Comparison of ENCODE assay signal across 18 mouse cellular contexts in the genomic region with DNA sequence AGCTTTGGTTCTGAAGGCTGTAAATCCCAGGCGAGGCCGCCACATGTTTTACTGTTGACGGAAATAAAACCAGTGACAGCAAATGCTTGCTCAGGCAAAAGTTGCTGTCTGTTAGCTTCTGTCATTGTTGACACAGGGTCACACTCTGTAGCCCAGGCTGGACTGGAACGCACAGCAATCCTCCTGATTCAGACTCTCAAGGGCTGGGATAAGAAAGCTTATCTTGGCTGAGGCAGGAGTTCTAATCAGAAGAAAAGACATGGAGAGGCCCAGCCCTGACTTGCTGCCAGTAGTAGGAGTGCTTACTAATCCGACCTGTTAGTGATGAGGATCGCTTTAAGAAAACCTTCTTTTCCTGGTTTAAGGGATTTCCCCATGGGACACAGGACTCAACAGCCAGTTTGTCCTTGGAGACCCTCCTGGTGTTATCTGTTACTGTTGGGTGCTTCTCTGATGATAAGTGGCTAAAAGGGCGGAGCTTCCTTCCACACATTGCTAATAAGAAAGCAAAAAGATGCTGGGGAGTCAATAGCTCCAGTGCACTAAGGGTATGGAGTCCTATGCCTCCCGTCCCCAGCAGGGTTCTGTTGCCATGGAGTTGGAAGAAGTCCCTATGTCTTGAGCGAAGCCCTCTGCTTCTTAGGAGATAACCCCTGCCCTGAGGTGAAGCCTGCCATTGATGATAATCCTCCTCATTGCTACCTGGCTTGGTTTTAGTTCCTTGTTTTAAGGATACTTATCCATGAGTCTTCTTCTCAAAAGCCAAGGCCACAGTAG. TPM values are rescaled to one million over a fixed set of nuclear protein-coding genes. Genes with fewer than 3 reads are reported as not detected.
DNase-seq lines count a peak whose midpoint lies in the region; ATAC-seq and TF ChIP-seq lines count a peak whose summit lies in the region.
"Had no signal": no experiment of that assay in that cellular context is flagged by ENCODE, and none has a peak within 500 bp of the region (broad histone marks: within the 10 kb centered on the region; RNA-seq: fewer than 3 reads in every experiment).

No protein-coding gene starts in this region.

- intact Hi-C loops in gastrocnemius, adult 2 months (cut with DNase I), result no loop called here
- intact Hi-C loops in heart, postnatal 36 days (cut with DNase I), result no loop called here

- H3K36me3 ChIP-seq in lung, embryonic 16.5 days (ENCODE audit: control insufficient read depth, insufficient read depth, low read length), result no peaks in the 10 kb centered on the region
- H3K36me3 ChIP-seq in forebrain, embryonic 16.5 days (ENCODE audit: control insufficient read depth, insufficient read depth), result no peaks in the 10 kb centered on the region
- H3K36me3 ChIP-seq: embryonic facial prominence, embryonic 12.5 days; heart, embryonic 15.5 days; limb, embryonic 13.5 days; midbrain, embryonic 12.5 days had no signal

- H3K9ac ChIP-seq in lung, embryonic 16.5 days (ENCODE audit: low read length), result no peak overlapping the region
- no peak overlapping the region for H3K9ac ChIP-seq in forebrain, embryonic 16.5 days (replicated peaks; ENCODE audit: low read depth, low read length)
- H3K9ac ChIP-seq: embryonic facial prominence, embryonic 12.5 days; heart, embryonic 15.5 days; limb, embryonic 13.5 days; midbrain, embryonic 12.5 days had no signal

- H3K4me3 ChIP-seq in lung, embryonic 16.5 days (ENCODE audit: low read length), result no peak overlapping the region
- H3K4me3 ChIP-seq in gastrocnemius, adult 2 months, result no peak overlapping the region
- no peak overlapping the region for H3K4me3 ChIP-seq in forebrain, embryonic 16.5 days (replicated peaks; ENCODE audit: low read length)
- H3K4me3 ChIP-seq: embryonic facial prominence, embryonic 12.5 days; heart, adult 2 months; heart, embryonic 15.5 days; limb, embryonic 13.5 days; midbrain, embryonic 12.5 days had no signal

- no peak for TF ChIP-seq CTCF in gastrocnemius, adult 2 months (IDR thresholded peaks at IDR 0.05)

- 65% methylated on average over 9 of the region's 9 CpGs for WGBS in lung, embryonic 16.5 days
- WGBS in forebrain, embryonic 16.5 days, result 77% methylated on average over 9 of the region's 9 CpGs

- DNase-seq in lung, postnatal 25 days (ENCODE audit: low spot score), result no peak
- peak; percentile 63 for DNase-seq in liver
- DNase-seq in gastrocnemius, adult 2 months, result no peak
- DNase-seq in retina, embryonic 14.5 days (ENCODE audit: low spot score), result no peak
- no peak for DNase-seq in heart, postnatal 36 days
- DNase-seq: cerebellum, adult 11-12 months; gastrocnemius, postnatal 10 days; heart, adult 2 months; kidney, postnatal 14 days; layer of hippocampus, adult 9-11 months; lung, postnatal 4 days had no signal

- H3K27ac ChIP-seq in lung, embryonic 16.5 days (ENCODE audit: low read length), result peak overlapping the region; percentile 62
- H3K27ac ChIP-seq in gastrocnemius, adult 2 months, result no peak overlapping the region
- no peak overlapping the region for H3K27ac ChIP-seq in forebrain, embryonic 16.5 days (ENCODE audit: low read length)
- H3K27ac ChIP-seq: embryonic facial prominence, embryonic 12.5 days; heart, adult 2 months; heart, embryonic 15.5 days; limb, embryonic 13.5 days; midbrain, embryonic 12.5 days had no signal

- no peak overlapping the region for H3K4me2 ChIP-seq in lung, embryonic 16.5 days (ENCODE audit: low read depth, low read length)
- no peak overlapping the region for H3K4me2 ChIP-seq in forebrain, embryonic 16.5 days (ENCODE audit: low read length)
- H3K4me2 ChIP-seq: embryonic facial prominence, embryonic 12.5 days; heart, embryonic 15.5 days; limb, embryonic 13.5 days; midbrain, embryonic 12.5 days had no signal

- ATAC-seq in lung, embryonic 16.5 days (ENCODE audit: low read depth), result no peak
- ATAC-seq in megakaryocyte progenitor cell, adult 5-6 weeks (replicated peaks; ENCODE audit: poor library complexity), result peak; percentile 55
- no peak for ATAC-seq in forebrain, embryonic 16.5 days

- H3K9me3 ChIP-seq in lung, embryonic 16.5 days (ENCODE audit: control insufficient read depth, low read length), result peaks cover 8% of the 10 kb centered on the region
- H3K9me3 ChIP-seq in forebrain, embryonic 16.5 days (ENCODE audit: control insufficient read depth, low read length), result no peaks in the 10 kb centered on the region
- H3K9me3 ChIP-seq: heart, embryonic 15.5 days; midbrain, embryonic 12.5 days had no signal

- H3K27me3 ChIP-seq in lung, embryonic 16.5 days (ENCODE audit: control insufficient read depth, insufficient read depth, low read depth, low read length), result no peaks in the 10 kb centered on the region
- no peaks in the 10 kb centered on the region for H3K27me3 ChIP-seq in forebrain, embryonic 16.5 days (replicated peaks; ENCODE audit: control insufficient read depth, insufficient read depth, low read length)
- H3K27me3 ChIP-seq: embryonic facial prominence, embryonic 12.5 days; heart, embryonic 15.5 days; limb, embryonic 13.5 days; midbrain, embryonic 12.5 days had no signal

- peaks cover 2% of the 10 kb centered on the region; the same call in 1 of the 2 replicates for H3K4me1 ChIP-seq in lung, embryonic 16.5 days (replicated peaks; ENCODE audit: control insufficient read depth, insufficient read depth, low read length)
- no peaks in the 10 kb centered on the region for H3K4me1 ChIP-seq in forebrain, embryonic 16.5 days (replicated peaks; ENCODE audit: control insufficient read depth, insufficient read depth, low read length)
- H3K4me1 ChIP-seq: embryonic facial prominence, embryonic 12.5 days; heart, embryonic 15.5 days; limb, embryonic 13.5 days; midbrain, embryonic 12.5 days had no signal

RNA-seq across cellular contexts. Expression of a gene that starts 6.1 kb away (rescaled TPM):
- 4.8 and 5.8 TPM in 2 replicates for polyA plus RNA-seq in lung, embryonic 16.5 days (2015; fragmentation: Nextera tagmentation; extraction: Ambion mirVana)
- 0.32 TPM in 1 of 2 replicates, not detected in the other for total RNA-seq in megakaryocyte progenitor cell, adult 5-6 weeks (2015)
- total RNA-seq in megakaryocyte progenitor cell, adult 5-6 weeks (2017), result not detected in 2 replicates
- total RNA-seq in gastrocnemius, adult 2 months (2021), result not detected
- polyA plus RNA-seq in forebrain, embryonic 16.5 days (2015; fragmentation: Nextera tagmentation; extraction: Ambion mirVana), result 5.5 and 8.9 TPM in 2 replicates
- total RNA-seq in heart, postnatal 36 days (2021), result under 1 TPM in 1 of 2 experiments, not detected in 1; 0.11 TPM
- total RNA-seq: heart, adult 2 months had no signal

RNA-seq across cellular contexts. Expression of a gene that starts 54.9 kb away (rescaled TPM):
- 15.1 and 19.4 TPM in 2 replicates for polyA plus RNA-seq in lung, embryonic 16.5 days (2015; fragmentation: Nextera tagmentation; extraction: Ambion mirVana)
- total RNA-seq in megakaryocyte progenitor cell, adult 5-6 weeks (2015), result 36.0 and 38.8 TPM in 2 replicates
- 47.5 and 67.4 TPM in 2 replicates for total RNA-seq in megakaryocyte progenitor cell, adult 5-6 weeks (2017)
- total RNA-seq in gastrocnemius, adult 2 months (2021), result 10 to 100 TPM in 1 of 2 experiments, 1 to 10 TPM in 1; 8.3 to 11.4 TPM
- polyA plus RNA-seq in forebrain, embryonic 16.5 days (2015; fragmentation: Nextera tagmentation; extraction: Ambion mirVana), result 30.1 and 30.7 TPM in 2 replicates
- 10 to 100 TPM; 15.0 to 17.4 TPM for total RNA-seq in heart, postnatal 36 days (2021)
